Mouse (Mus musculus) heart, embryonic 14.5 days (tissue): Measurements from ENCODE around the gene Lrrc29. TPM values are rescaled to one million over a fixed set of nuclear protein-coding genes. Genes with fewer than 3 reads are reported as not detected.

Experiments used
- ATAC-seq: fragments of 200-750 bp; cut with Nextera tagmentation; 2 replicates; pipeline ENCODE4 v1.8.0; 2017; ENCODE audit warnings: low read depth, moderate TSS enrichment; ENCODE audit not compliant: insufficient number of reproducible peaks, insufficient read depth, low FRiP score
- H3K27ac ChIP-seq, 2 experiments: fragments of 200-500 bp in 1 of 2; fragments of 300-500 bp in 1 of 2; sonication (generic) in 1 of 2; replicated peaks in 1 of 2; 2 replicates each; pipeline ENCODE4 v1.5.1; 2012 to 2014; ENCODE audit warnings: low read depth in 2 of 2, low read length in 2 of 2, control low read depth in 1 of 2, mild to moderate bottlenecking in 1 of 2, mixed read lengths in 1 of 2; ENCODE audit not compliant: control insufficient read depth in 1 of 2, insufficient read depth in 1 of 2
- H3K27me3 ChIP-seq: fragments of 300-500 bp; sonication (generic); 2 replicates; pipeline ENCODE4 v1.6.1; 2014; ENCODE audit warnings: mild to moderate bottlenecking, low read length, control low read depth; ENCODE audit not compliant: control insufficient read depth, insufficient read depth
- H3K36me3 ChIP-seq: fragments of 300-500 bp; sonication (generic); 2 replicates; pipeline ENCODE4 v1.6.1; 2014; ENCODE audit warnings: mild to moderate bottlenecking, control low read depth, low read length, mixed read lengths; ENCODE audit not compliant: control insufficient read depth, insufficient read depth
- H3K4me1 ChIP-seq, 2 experiments: fragments of 200-500 bp in 1 of 2; fragments of 300-500 bp in 1 of 2; sonication (generic) in 1 of 2; 2 replicates each; pipeline ENCODE4 v1.6.1; 2012 to 2014; ENCODE audit warnings: low read length in 2 of 2, control low read depth in 1 of 2, mixed read lengths in 1 of 2; ENCODE audit not compliant: control insufficient read depth in 2 of 2, insufficient read depth in 2 of 2
- H3K4me2 ChIP-seq: fragments of 300-500 bp; sonication (generic); 2 replicates; pipeline ENCODE4 v1.6.1; 2014; ENCODE audit warnings: mild to moderate bottlenecking, low read length
- H3K4me3 ChIP-seq, 2 experiments: fragments of 200-500 bp in 1 of 2; fragments of 300-500 bp in 1 of 2; sonication (generic) in 1 of 2; 2 replicates each; pipeline ENCODE4 v1.5.1; 2012 to 2014; ENCODE audit warnings: low read length in 2 of 2, mild to moderate bottlenecking in 2 of 2, control low read depth in 1 of 2, low read depth in 1 of 2, moderate library complexity in 1 of 2; ENCODE audit not compliant: control insufficient read depth in 1 of 2, insufficient read depth in 1 of 2
- H3K9ac ChIP-seq: fragments of 300-500 bp; sonication (generic); 2 replicates; pipeline ENCODE4 v1.6.1; 2014; ENCODE audit warnings: mild to moderate bottlenecking, low read length
- H3K9me3 ChIP-seq: fragments of 300-500 bp; sonication (generic); 2 replicates; pipeline ENCODE4 v1.6.1; 2016; ENCODE audit warnings: low read length, control low read depth; ENCODE audit not compliant: control insufficient read depth
- WGBS: fragments of 180-500 bp; shearing (Covaris S2); extraction: QIAGEN DNeasy Blood & Tissue Kit; methylation state at CpG from one replicate; pipeline ENCODE4 v1.1.7; 2014; 5-methylcytosine and 5-hydroxymethylcytosine counted together
- polyA plus RNA-seq: library from polyadenylated mRNA; unstranded; fragments of >200 nt; fragmentation: Nextera tagmentation; extraction: Ambion mirVana; gene quantifications from 2 replicates; pipeline ENCODE4 v1.2.1, GENCODE M21; 2014

The Lrrc29 gene
- polyA plus RNA-seq, result 1.2 and 1.4 TPM in 2 replicates

GRCm38 (mm10) chr8:105326141-105326672, at the start of gene Lrrc29, which contains the start of gene Tmem208:
TSS of gene Lrrc29 (minus strand) at chr8:105326278.
TSS of gene Tmem208 (plus strand) at chr8:105326354.
- H3K4me3 ChIP-seq, result peak within 1 kb of the TSS; percentile 87 to 89
- under 1% methylated on average over 35 of the region's 36 CpGs for WGBS
- peak within 1 kb of the TSS; percentile 70 to 78 for H3K27ac ChIP-seq
- no peaks in the 10 kb centered on the region for H3K9me3 ChIP-seq
- H3K4me1 ChIP-seq, result peaks cover 6 to 17% of the 10 kb centered on the region in 2 experiments
- peak; percentile 87 for ATAC-seq
- peak within 1 kb of the TSS; percentile 88 for H3K4me2 ChIP-seq
- H3K27me3 ChIP-seq, result no peaks in the 10 kb centered on the region
- peaks cover 56% of the 10 kb centered on the region for H3K36me3 ChIP-seq
- peak within 1 kb of the TSS; percentile 92 for H3K9ac ChIP-seq

GRCm38 (mm10) chr8:105374513-105374966, 48.5 kb upstream of the Lrrc29 start:
- peak overlapping the region in 1 of 2 experiments; percentile 16; a peak in 3 of 4 replicates for H3K4me3 ChIP-seq
- H3K9me3 ChIP-seq, result no peaks in the 10 kb centered on the region
- no peaks in the 10 kb centered on the region for H3K36me3 ChIP-seq
- H3K4me1 ChIP-seq, result peaks cover 14 to 18% of the 10 kb centered on the region in 2 experiments
- H3K27ac ChIP-seq, result no peak overlapping the region
- ATAC-seq, result 0 out of 2 replicates have a peak, but pooled peaks have one; percentile 29
- peaks cover 21% of the 10 kb centered on the region for H3K27me3 ChIP-seq
- H3K4me2 ChIP-seq, result peak overlapping the region; percentile 62
- no peak overlapping the region for H3K9ac ChIP-seq
- WGBS, result 25% methylated on average over 33 of the region's 33 CpGs

GRCm38 (mm10) chr8:105373032-105373431, 47.0 kb upstream of the Lrrc29 start, which contains the start of gene Plekhg4:
TSS of gene Plekhg4 (plus strand) at chr8:105373274.
- WGBS, result 34% methylated on average over 2 of the region's 2 CpGs
- ATAC-seq, result no peak
- Histone ChIP-seq H3K9me3 (no peaks in the 10 kb centered on the region), H3K27ac (no peak within 1 kb of the TSS), H3K4me3 (no peak within 1 kb of the TSS), H3K9ac (no peak within 1 kb of the TSS), H3K4me1 (peaks cover 2 to 10% of the 10 kb centered on the region in 2 experiments; a peak in 2 of 4 replicates), H3K4me2 (no peak within 1 kb of the TSS), H3K27me3 (peaks cover 21% of the 10 kb centered on the region), H3K36me3 (no peaks in the 10 kb centered on the region)

GRCm38 (mm10) chr8:105372473-105372872, 46.4 kb upstream of the Lrrc29 start:
- Histone ChIP-seq H3K27me3 (peaks cover 21% of the 10 kb centered on the region), H3K4me1 (peaks cover 0 to 10% of the 10 kb centered on the region in 2 experiments; a peak in 2 of 4 replicates), H3K36me3 (no peaks in the 10 kb centered on the region), H3K9me3 (no peaks in the 10 kb centered on the region), H3K27ac (no peak overlapping the region), H3K4me3 (no peak overlapping the region), H3K9ac (no peak overlapping the region), H3K4me2 (no peak overlapping the region)
- 69% methylated on average over 9 of the region's 9 CpGs for WGBS
- no peak for ATAC-seq

DNA sequence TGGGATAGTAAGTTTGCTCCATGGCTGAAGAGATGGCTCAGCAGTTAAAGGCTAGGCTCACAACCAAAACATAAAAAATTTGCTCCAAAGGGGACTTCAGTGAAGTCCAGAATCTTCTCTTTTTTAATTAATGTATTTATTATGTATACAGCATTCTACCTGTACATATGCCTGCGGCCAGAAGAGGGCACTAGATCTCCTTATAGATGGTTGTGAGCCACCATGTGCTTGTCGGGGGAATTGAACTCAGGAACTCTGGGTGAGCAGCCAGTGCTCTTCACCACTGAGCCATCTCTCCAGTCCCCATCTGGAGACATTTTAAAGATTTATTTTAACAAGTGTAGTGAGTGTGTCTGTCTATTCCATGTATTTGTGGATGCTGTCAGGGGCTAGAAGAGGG, 41.0 kb upstream of the Lrrc29 start:
- H3K4me3 ChIP-seq, result no peak overlapping the region
- H3K27ac ChIP-seq, result no peak overlapping the region
- peaks cover 0 to 8% of the 10 kb centered on the region in 2 experiments; a peak in 2 of 4 replicates for H3K4me1 ChIP-seq
- no peak overlapping the region for H3K4me2 ChIP-seq
- H3K9me3 ChIP-seq, result no peaks in the 10 kb centered on the region
- ATAC-seq, result no peak
- H3K36me3 ChIP-seq, result no peaks in the 10 kb centered on the region
- WGBS, result 65% methylated on average over 2 of the region's 2 CpGs
- H3K9ac ChIP-seq, result no peak overlapping the region
- H3K27me3 ChIP-seq, result no peaks in the 10 kb centered on the region

DNA sequence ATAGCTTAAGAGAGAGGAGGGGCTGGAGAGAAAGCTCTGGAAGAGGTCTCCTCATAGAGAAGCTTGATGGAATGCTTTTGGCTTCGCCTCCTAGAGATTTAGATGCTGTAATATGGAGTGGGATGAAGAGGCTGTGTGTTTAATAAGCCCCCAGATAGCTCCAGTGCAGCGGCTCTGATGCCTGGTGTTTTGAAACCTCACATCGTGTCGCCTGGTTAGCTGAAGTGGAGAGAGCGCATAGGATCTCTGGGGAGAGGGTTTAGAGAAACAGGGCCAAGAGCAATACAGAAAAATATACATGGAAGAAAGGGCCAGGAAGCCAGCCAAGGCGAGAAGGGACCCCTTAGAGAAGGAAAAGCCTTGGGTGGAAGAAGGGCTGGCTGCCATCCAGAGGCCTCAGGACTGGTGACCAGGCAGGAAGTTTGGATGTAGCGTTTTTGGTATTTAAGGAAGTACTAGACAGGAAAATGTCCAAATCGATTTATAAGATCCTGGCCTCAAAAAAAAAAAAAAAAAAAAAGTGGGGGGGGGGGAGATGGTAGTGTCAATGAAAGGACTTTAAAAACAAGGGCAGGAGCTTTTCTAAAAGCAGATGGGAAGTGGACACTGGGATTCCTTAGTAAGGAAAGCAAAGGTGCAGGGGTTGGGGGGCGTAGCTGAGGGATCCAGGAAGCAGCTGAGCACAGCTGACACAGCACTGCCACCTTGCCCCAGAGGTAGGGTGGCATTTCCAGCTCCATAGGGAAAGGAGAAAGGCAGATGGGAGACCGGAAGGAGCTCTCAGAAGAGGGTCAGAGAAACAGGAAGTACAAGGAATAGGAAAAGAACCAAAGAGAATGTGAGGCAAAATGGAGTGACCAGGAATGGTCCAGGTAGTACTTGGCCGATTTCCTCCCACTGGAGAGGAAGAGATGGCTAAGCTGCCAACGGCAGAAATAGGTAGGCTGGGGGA, 35.9 kb upstream of the Lrrc29 start:
- WGBS, result 59% methylated on average over 12 of the region's 12 CpGs
- ATAC-seq, result no peak
- peak overlapping the region; percentile 29 to 54 for H3K27ac ChIP-seq
- H3K9ac ChIP-seq, result no peak overlapping the region
- H3K4me2 ChIP-seq, result no peak overlapping the region
- no peaks in the 10 kb centered on the region for H3K36me3 ChIP-seq
- peaks cover 3 to 4% of the 10 kb centered on the region in 2 experiments; a peak in 3 of 4 replicates for H3K4me1 ChIP-seq
- H3K4me3 ChIP-seq, result no peak overlapping the region
- no peaks in the 10 kb centered on the region for H3K27me3 ChIP-seq
- H3K9me3 ChIP-seq, result no peaks in the 10 kb centered on the region

- no peak overlapping the region for H3K4me2 ChIP-seq
- no peak overlapping the region for H3K9ac ChIP-seq
- no peaks in the 10 kb centered on the region for H3K27me3 ChIP-seq
- WGBS, result 37% methylated on average over 4 of the region's 4 CpGs
- no peaks in the 10 kb centered on the region for H3K9me3 ChIP-seq
- H3K36me3 ChIP-seq, result no peaks in the 10 kb centered on the region
- H3K4me1 ChIP-seq, result peaks cover 3 to 6% of the 10 kb centered on the region in 2 experiments; a peak in 3 of 4 replicates
- no peak for ATAC-seq
- H3K27ac ChIP-seq, result no peak overlapping the region
- no peak overlapping the region for H3K4me3 ChIP-seq
Measured at GRCm38 (mm10) chr8:105359646-105360045, 33.6 kb upstream of the Lrrc29 start.
